Mouse (Mus musculus) liver, embryonic 14.5 days (tissue): ENCODE measurements at regions not wholly inside any gene's neighbourhood (a gene's known extent, or its start where the extent isn't known, plus 50 kb on each side); places are given as distances from the start of the nearest gene placed in this dataset.

ENCODE experiments used
- ATAC-seq: fragments of 200-750 bp; cut with Nextera tagmentation; 2 replicates; pipeline ENCODE4 v1.8.0; 2017; ENCODE audit warnings: moderate number of reproducible peaks, mild to moderate bottlenecking, moderate library complexity; ENCODE audit not compliant: insufficient read depth
- DNase-seq, 3 experiments: peaks; one replicate each; pipeline ENCODE4 v3.0.0-alpha.2; 2012 to 2013; ENCODE audit warnings: low read depth in 3 of 3, low spot score in 3 of 3
- H3K27ac ChIP-seq: fragments of 300-500 bp; sonication (generic); 2 replicates; pipeline ENCODE4 v1.5.1; 2014; ENCODE audit warnings: moderate library complexity, mild to moderate bottlenecking, control low read depth, inconsistent platforms
- H3K27me3 ChIP-seq: fragments of 300-500 bp; sonication (generic); 2 replicates; pipeline ENCODE4 v1.6.1; 2014; ENCODE audit warnings: mild to moderate bottlenecking, low read length, moderate library complexity; ENCODE audit not compliant: control insufficient read depth, insufficient read depth
- H3K36me3 ChIP-seq: fragments of 300-500 bp; sonication (generic); replicated peaks from 2 replicates; pipeline ENCODE4 v1.6.1; 2014; ENCODE audit warnings: low read depth; ENCODE audit not compliant: control insufficient read depth, insufficient read depth
- H3K4me1 ChIP-seq, 2 experiments: fragments of 200-500 bp in 1 of 2; fragments of 300-500 bp in 1 of 2; sonication (generic) in 1 of 2; replicated peaks; 2 replicates each; pipeline ENCODE4 v1.6.1; 2012 to 2014; ENCODE audit warnings: antibody characterized with exemption in 1 of 2, inconsistent platforms in 1 of 2, low read length in 1 of 2; ENCODE audit not compliant: control insufficient read depth in 2 of 2, insufficient read depth in 2 of 2
- H3K4me2 ChIP-seq: fragments of 300-500 bp; sonication (generic); 2 replicates; pipeline ENCODE4 v1.6.1; 2014; ENCODE audit warnings: low read depth, mild to moderate bottlenecking, control low read depth, moderate library complexity
- H3K4me3 ChIP-seq, 2 experiments: fragments of 200-500 bp in 1 of 2; fragments of 300-500 bp in 1 of 2; sonication (generic) in 1 of 2; 2 replicates each; pipeline ENCODE4 v1.5.1; 2012 to 2014; ENCODE audit warnings: low read depth in 2 of 2, low read length in 2 of 2, mild to moderate bottlenecking in 2 of 2, control low read depth in 1 of 2, inconsistent platforms in 1 of 2, moderate library complexity in 1 of 2; ENCODE audit not compliant: insufficient read depth in 1 of 2
- H3K9ac ChIP-seq: fragments of 300-500 bp; sonication (generic); replicated peaks from 2 replicates; pipeline ENCODE4 v1.6.1; 2014; ENCODE audit warnings: mild to moderate bottlenecking, control low read depth, moderate library complexity
- H3K9me3 ChIP-seq: fragments of 300-500 bp; sonication (generic); 2 replicates; pipeline ENCODE4 v1.6.1; 2016; ENCODE audit warnings: low read length, mixed read lengths; ENCODE audit not compliant: control insufficient read depth
- CTCF ChIP-seq: IDR thresholded peaks from 2 replicates; pipeline ENCODE4 v1.5.1; 2016; ENCODE audit warnings: antibody characterized with exemption, low read depth, control low read depth
- EP300 ChIP-seq: IDR thresholded peaks from 2 replicates; pipeline ENCODE4 v1.6.1; 2016; ENCODE audit warnings: antibody characterized with exemption, low read depth
- WGBS: fragments of 180-500 bp; shearing (Covaris S2); extraction: QIAGEN DNeasy Blood & Tissue Kit; methylation state at CpG from one replicate; pipeline ENCODE4 v1.1.7; 2014; ENCODE audit not compliant: insufficient replicate concordance; 5-methylcytosine and 5-hydroxymethylcytosine counted together

DNA sequence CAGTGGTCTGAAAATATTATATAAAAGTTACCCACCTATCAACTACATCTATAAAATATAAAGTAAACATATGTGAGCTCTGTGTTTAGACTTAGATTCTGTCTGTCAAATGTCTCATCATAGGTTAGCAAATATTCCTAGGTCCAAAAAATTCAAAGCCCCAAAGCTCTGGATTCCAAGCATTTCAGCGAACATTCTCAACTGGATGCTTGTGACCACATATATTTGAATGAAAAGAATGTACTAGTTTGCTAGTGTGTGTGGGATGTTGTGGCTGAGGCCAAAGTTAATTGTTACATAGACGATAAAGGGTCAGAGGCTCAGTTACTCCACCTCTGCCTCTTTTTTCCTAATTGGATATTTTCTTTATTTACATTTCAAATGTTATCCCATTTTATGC lies 128.3 kb upstream of the Eya4 start:
- H3K4me1 ChIP-seq, result no peaks in the 10 kb centered on the region
- ATAC-seq, result no peak
- H3K27ac ChIP-seq, result no peak overlapping the region
- H3K4me3 ChIP-seq, result no peak overlapping the region
- H3K4me2 ChIP-seq, result no peak overlapping the region
- no peak for TF ChIP-seq EP300
- no peak for TF ChIP-seq CTCF
- DNase-seq, result no peak
- WGBS, result 63% methylated on average over 2 of the region's 2 CpGs
- H3K36me3 ChIP-seq, result no peaks in the 10 kb centered on the region
- H3K9ac ChIP-seq, result no peak overlapping the region
- no peaks in the 10 kb centered on the region for H3K27me3 ChIP-seq
- no peaks in the 10 kb centered on the region for H3K9me3 ChIP-seq

DNA sequence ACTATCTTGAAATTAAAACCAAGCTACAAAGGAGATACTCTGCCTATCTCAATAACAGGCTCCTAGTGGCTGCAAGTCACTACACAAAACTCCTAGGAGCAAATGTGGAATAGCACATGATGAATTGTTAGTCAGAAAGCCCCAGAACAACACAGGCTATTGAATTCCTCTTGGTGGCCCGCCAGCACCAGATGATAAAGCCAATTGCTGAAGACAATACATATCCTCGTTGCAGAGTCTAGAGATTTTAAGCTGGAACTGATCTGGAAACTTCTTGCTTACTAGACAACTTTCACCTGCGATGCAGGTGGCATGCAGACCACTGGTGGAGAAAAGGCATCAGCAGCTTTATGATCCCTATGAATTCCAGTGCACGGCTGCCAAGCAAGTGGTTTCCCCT lies 126.5 kb upstream of the Eya4 start:
- Histone ChIP-seq H3K4me1 (no peaks in the 10 kb centered on the region), H3K9me3 (no peaks in the 10 kb centered on the region), H3K27ac (no peak overlapping the region), H3K9ac (no peak overlapping the region), H3K36me3 (no peaks in the 10 kb centered on the region), H3K4me3 (no peak overlapping the region), H3K27me3 (no peaks in the 10 kb centered on the region), H3K4me2 (no peak overlapping the region)
- TF ChIP-seq CTCF (no peak), EP300 (no peak)
- ATAC-seq, result no peak
- 57% methylated on average over 4 of the region's 4 CpGs for WGBS
- no peak for DNase-seq

DNA sequence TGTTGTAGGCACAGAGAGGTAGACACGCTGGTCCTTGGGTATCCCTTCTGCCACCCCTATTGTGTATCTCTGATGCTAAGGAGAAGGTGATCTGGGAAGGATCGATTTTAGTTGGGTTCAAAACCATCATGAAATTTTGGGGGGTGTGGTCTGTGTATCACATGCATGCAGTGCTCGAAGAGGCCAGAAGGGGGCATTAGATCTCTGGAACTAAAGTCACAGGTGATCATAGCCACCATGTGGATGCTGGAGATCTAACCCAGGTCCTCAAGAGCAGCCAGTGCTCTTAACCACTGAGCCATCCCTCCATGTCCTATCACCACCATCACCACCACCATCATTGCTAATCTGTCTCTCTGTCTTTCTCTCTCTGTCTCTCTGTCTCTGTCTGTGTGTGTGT lies 100.4 kb upstream of the Eya4 start:
- Histone ChIP-seq H3K27me3 (no peaks in the 10 kb centered on the region), H3K9ac (no peak overlapping the region), H3K36me3 (no peaks in the 10 kb centered on the region), H3K27ac (no peak overlapping the region), H3K4me1 (no peaks in the 10 kb centered on the region), H3K4me3 (no peak overlapping the region), H3K4me2 (no peak overlapping the region), H3K9me3 (no peaks in the 10 kb centered on the region)
- DNase-seq, result no peak
- ATAC-seq, result no peak
- TF ChIP-seq CTCF (peak; percentile 34), EP300 (no peak)
- WGBS, result 51% methylated on average over 3 of the region's 3 CpGs

DNA sequence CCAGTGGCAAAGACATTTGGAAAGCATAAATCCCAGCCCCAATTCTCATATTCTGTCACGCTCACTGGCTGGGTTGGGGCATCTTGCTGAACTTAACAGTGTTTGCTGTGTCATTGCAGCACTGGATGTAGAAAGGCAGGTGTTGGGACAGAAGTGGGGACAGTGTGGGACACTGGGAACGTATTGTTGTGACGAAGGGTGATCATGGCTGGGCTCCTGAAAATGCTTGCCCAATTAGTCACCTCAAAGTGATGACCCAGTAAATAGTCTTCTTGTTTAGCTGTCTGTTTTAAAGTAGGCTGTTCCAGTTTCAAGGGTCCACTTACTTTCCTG lies 100.0 kb upstream of the Eya4 start:
- Histone ChIP-seq H3K27me3 (no peaks in the 10 kb centered on the region), H3K9ac (no peak overlapping the region), H3K4me3 (no peak overlapping the region), H3K4me2 (no peak overlapping the region), H3K27ac (no peak overlapping the region), H3K36me3 (no peaks in the 10 kb centered on the region), H3K9me3 (no peaks in the 10 kb centered on the region), H3K4me1 (no peaks in the 10 kb centered on the region)
- ATAC-seq (no peak), DNase-seq (no peak)
- TF ChIP-seq EP300, result no peak
- TF ChIP-seq CTCF, result no peak
- 60% methylated on average over 3 of the region's 3 CpGs for WGBS

DNA sequence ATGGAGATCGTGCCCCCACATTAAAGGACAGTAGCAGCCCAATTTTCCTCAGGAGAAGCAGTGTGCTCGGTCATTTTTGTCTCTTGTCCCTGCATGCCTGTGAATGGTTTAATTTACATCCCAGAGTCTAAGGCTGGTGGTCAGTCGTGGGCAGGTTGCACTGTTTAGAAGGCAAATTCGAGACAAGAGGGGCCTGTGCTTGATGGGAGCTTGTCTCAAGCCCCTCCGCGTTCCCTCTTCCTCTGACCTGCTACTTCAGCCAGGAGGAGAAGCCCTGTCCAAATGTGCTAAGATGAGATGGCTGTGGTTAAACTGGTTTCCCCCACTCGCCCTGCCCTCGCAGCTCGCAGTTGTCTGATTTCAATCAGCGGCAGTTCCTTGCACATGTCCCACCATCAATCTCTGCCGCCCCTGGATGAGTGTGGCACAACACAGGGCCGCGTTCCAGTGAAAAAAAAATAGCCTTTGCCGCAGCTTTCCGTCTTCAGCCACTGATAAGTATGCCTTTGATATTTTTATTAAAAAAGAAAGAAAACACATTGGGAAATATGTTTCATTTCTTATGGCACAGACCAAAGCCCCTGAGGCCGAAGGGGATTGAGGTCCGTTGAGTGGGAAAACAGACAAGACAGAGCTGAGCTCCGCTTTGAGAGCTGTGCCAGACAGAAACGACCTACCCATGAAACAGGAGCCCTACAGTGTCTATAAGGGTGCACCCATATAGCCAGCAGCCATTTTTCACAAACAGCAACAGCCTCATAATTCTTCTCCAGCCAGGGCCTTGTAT lies 99.5 kb upstream of the Eya4 start:
- TF ChIP-seq EP300 (no peak), CTCF (no peak)
- Histone ChIP-seq H3K4me2 (no peak overlapping the region), H3K36me3 (no peaks in the 10 kb centered on the region), H3K4me1 (no peaks in the 10 kb centered on the region), H3K4me3 (no peak overlapping the region), H3K9ac (no peak overlapping the region), H3K27ac (no peak overlapping the region), H3K27me3 (no peaks in the 10 kb centered on the region), H3K9me3 (no peaks in the 10 kb centered on the region)
- DNase-seq, result no peak
- ATAC-seq, result no peak
- WGBS, result 56% methylated on average over 19 of the region's 19 CpGs
